ENCODE assay signal across 19 mouse cellular contexts in genomic region chr15:32273925-32274324, GRCm38 (mm10). TPM values are rescaled to one million over a fixed set of nuclear protein-coding genes. Genes with fewer than 3 reads are reported as not detected.
A peak's percentile ranks its signal among the peaks of the same experiment; 100 is the strongest.
DNase-seq lines count a peak whose midpoint lies in the region; ATAC-seq and TF ChIP-seq lines count a peak whose summit lies in the region.
"Had no signal": no experiment of that assay in that cellular context is flagged by ENCODE, and none has a peak within 500 bp of the region (broad histone marks: within the 10 kb centered on the region; RNA-seq: fewer than 3 reads in every experiment).

No protein-coding gene starts in this region.

- no peak overlapping the region for H3K4me2 ChIP-seq in limb, embryonic 13.5 days (replicated peaks)
- H3K4me2 ChIP-seq in midbrain, postnatal 0 days (ENCODE audit: low read depth, low read length, poor library complexity, severe bottlenecking) = no peak overlapping the region
- H3K4me2 ChIP-seq: forebrain, embryonic 13.5 days; heart, embryonic 15.5 days; hindbrain, embryonic 13.5 days; midbrain, embryonic 15.5 days had no signal

- 58% methylated on average over 6 of the region's 6 CpGs for WGBS in limb, embryonic 13.5 days
- WGBS in midbrain, postnatal 0 days = 84% methylated on average over 6 of the region's 6 CpGs

- no peak for TF ChIP-seq CTCF in midbrain, postnatal 0 days (IDR thresholded peaks at IDR 0.05)

- H3K4me1 ChIP-seq in limb, embryonic 13.5 days = peaks cover 45% of the 10 kb centered on the region
- no peaks in the 10 kb centered on the region for H3K4me1 ChIP-seq in midbrain, postnatal 0 days (ENCODE audit: insufficient read depth, low read length)
- H3K4me1 ChIP-seq: megakaryocyte, embryonic 14.5 days had no signal

- H3K9me3 ChIP-seq in limb, embryonic 13.5 days = no peaks in the 10 kb centered on the region
- H3K9me3 ChIP-seq in midbrain, postnatal 0 days (ENCODE audit: low read length) = no peaks in the 10 kb centered on the region
- H3K9me3 ChIP-seq: embryonic facial prominence, embryonic 10.5 days; forebrain, embryonic 13.5 days; heart, embryonic 15.5 days; hindbrain, embryonic 13.5 days; megakaryocyte, embryonic 14.5 days; midbrain, embryonic 15.5 days had no signal

- H3K27ac ChIP-seq in limb, embryonic 13.5 days = no peak overlapping the region
- no peak overlapping the region for H3K27ac ChIP-seq in midbrain, postnatal 0 days (ENCODE audit: low read depth, low read length)
- H3K27ac ChIP-seq: embryonic facial prominence, embryonic 10.5 days; forebrain, embryonic 13.5 days; gastrocnemius, adult 2 months; heart, embryonic 15.5 days; hindbrain, embryonic 13.5 days; midbrain, embryonic 15.5 days had no signal

- DNase-seq in heart, adult 11 months = peak; percentile 97
- DNase-seq in heart, postnatal 4 days = no peak
- DNase-seq in kidney, adult 8-10 months = peak; percentile 15 to 23
- DNase-seq in kidney, postnatal 10 days = no peak
- DNase-seq in NIH3T3 (ENCODE audit: low read depth) = peak; percentile 63
- no peak for DNase-seq in spleen, postnatal 4 days (ENCODE audit: low spot score in 2 of 2)
- no peak for DNase-seq in midbrain, postnatal 0 days (ENCODE audit: low spot score)
- DNase-seq: adrenal gland, postnatal 14 days; cerebellum, adult 18-20 months; gastrocnemius, adult 2 months; right cerebral cortex, adult 18-20 months had no signal

- no peak overlapping the region for H3K9ac ChIP-seq in limb, embryonic 13.5 days
- H3K9ac ChIP-seq in midbrain, postnatal 0 days (replicated peaks; ENCODE audit: low read length, poor library complexity, severe bottlenecking) = no peak overlapping the region
- H3K9ac ChIP-seq: forebrain, embryonic 13.5 days; heart, embryonic 15.5 days; hindbrain, embryonic 13.5 days; midbrain, embryonic 15.5 days had no signal

- H3K36me3 ChIP-seq in limb, embryonic 13.5 days = peaks cover 8% of the 10 kb centered on the region; the same call in 1 of the 2 replicates
- H3K36me3 ChIP-seq in midbrain, postnatal 0 days (ENCODE audit: insufficient read depth, low read length) = no peaks in the 10 kb centered on the region
- H3K36me3 ChIP-seq: heart, embryonic 15.5 days; hindbrain, embryonic 13.5 days; midbrain, embryonic 15.5 days had no signal

- H3K4me3 ChIP-seq in limb, embryonic 13.5 days = no peak overlapping the region
- no peak overlapping the region for H3K4me3 ChIP-seq in midbrain, postnatal 0 days (ENCODE audit: low read depth, low read length)
- H3K4me3 ChIP-seq: embryonic facial prominence, embryonic 10.5 days; forebrain, embryonic 13.5 days; gastrocnemius, adult 2 months; heart, embryonic 15.5 days; hindbrain, embryonic 13.5 days; megakaryocyte, embryonic 14.5 days; midbrain, embryonic 15.5 days had no signal

- peak; percentile 62; the same call in 1 of the 2 replicates for ATAC-seq in limb, embryonic 13.5 days (ENCODE audit: low FRiP score, low read depth)
- ATAC-seq in midbrain, postnatal 0 days (ENCODE audit: low FRiP score) = no peak
- ATAC-seq: forebrain, embryonic 13.5 days; intestine, embryonic 16.5 days; midbrain, embryonic 15.5 days had no signal

- H3K27me3 ChIP-seq in limb, embryonic 13.5 days = no peaks in the 10 kb centered on the region
- H3K27me3 ChIP-seq in midbrain, postnatal 0 days (ENCODE audit: insufficient read depth, low read length) = no peaks in the 10 kb centered on the region
- H3K27me3 ChIP-seq: forebrain, embryonic 13.5 days; heart, embryonic 15.5 days; megakaryocyte, embryonic 14.5 days; midbrain, embryonic 15.5 days had no signal

RNA-seq across cellular contexts. Expression of gene Sema5a, which starts 29.3 kb away (rescaled TPM):
- total RNA-seq in heart, postnatal 4 days (2021) = 10 to 100 TPM; 29.5 to 30.7 TPM
- 39.4 and 42.2 TPM in 2 replicates for polyA plus RNA-seq in limb, embryonic 13.5 days (2015; fragmentation: Nextera tagmentation; extraction: Ambion mirVana)
- total RNA-seq in midbrain, postnatal 0 days (2014; rRNA removed) = 26.0 and 26.5 TPM in 2 replicates
- polyA plus RNA-seq in midbrain, postnatal 0 days (2015; fragmentation: Nextera tagmentation; extraction: Ambion mirVana) = 5.6 and 5.8 TPM in 2 replicates

Comparison
In these comparisons a context has a peak if more than half of its experiments do, and no peak if none do; other contexts are left out.
1. DNase-seq: peak in heart, adult 11 months (single experiment), kidney, adult 8-10 months (2 of 2) and NIH3T3 (single experiment); none in heart, postnatal 4 days (single experiment), kidney, postnatal 10 days (single experiment), spleen, postnatal 4 days (0 of 2) and midbrain, postnatal 0 days (single experiment).